Mouse (Mus musculus) forebrain, embryonic 16.5 days (tissue): Measurements from ENCODE around the gene Arpp21. TPM values are rescaled to one million over a fixed set of nuclear protein-coding genes. Genes with fewer than 3 reads are reported as not detected.

ENCODE experiments used
- ATAC-seq: fragments of 200-750 bp; cut with Nextera tagmentation; 2 replicates; pipeline ENCODE4 v1.8.0; 2017; ENCODE audit warnings: mild to moderate bottlenecking, moderate library complexity
- H3K27ac ChIP-seq: fragments of 300-500 bp; sonication (generic); 2 replicates; pipeline ENCODE4 v1.5.1; 2014; ENCODE audit warnings: low read length, control low read depth
- H3K27me3 ChIP-seq: fragments of 300-500 bp; sonication (generic); replicated peaks from 2 replicates; pipeline ENCODE4 v1.6.1; 2014; ENCODE audit warnings: low read length; ENCODE audit not compliant: control insufficient read depth, insufficient read depth
- H3K36me3 ChIP-seq: fragments of 300-500 bp; sonication (generic); 2 replicates; pipeline ENCODE4 v1.6.1; 2014; ENCODE audit not compliant: control insufficient read depth, insufficient read depth
- H3K4me1 ChIP-seq: fragments of 300-500 bp; sonication (generic); replicated peaks from 2 replicates; pipeline ENCODE4 v1.6.1; 2014; ENCODE audit warnings: low read length; ENCODE audit not compliant: control insufficient read depth, insufficient read depth
- H3K4me2 ChIP-seq: fragments of 300-500 bp; sonication (generic); 2 replicates; pipeline ENCODE4 v1.6.1; 2014; ENCODE audit warnings: mild to moderate bottlenecking, low read length, control low read depth
- H3K4me3 ChIP-seq: fragments of 300-500 bp; sonication (generic); replicated peaks from 2 replicates; pipeline ENCODE4 v1.5.1; 2014; ENCODE audit warnings: mild to moderate bottlenecking, low read length, control low read depth
- H3K9ac ChIP-seq: fragments of 300-500 bp; sonication (generic); replicated peaks from 2 replicates; pipeline ENCODE4 v1.6.1; 2014; ENCODE audit warnings: low read depth, low read length, control low read depth
- H3K9me3 ChIP-seq: fragments of 300-500 bp; sonication (generic); 2 replicates; pipeline ENCODE4 v1.6.1; 2016; ENCODE audit warnings: low read length; ENCODE audit not compliant: control insufficient read depth
- WGBS: fragments of 180-500 bp; shearing (Covaris S2); extraction: QIAGEN DNeasy Blood & Tissue Kit; methylation state at CpG from one replicate; pipeline ENCODE4 v1.1.7; 2014; 5-methylcytosine and 5-hydroxymethylcytosine counted together
- polyA plus RNA-seq: library from polyadenylated mRNA; unstranded; fragments of >200 nt; fragmentation: Nextera tagmentation; extraction: Ambion mirVana; gene quantifications from 2 replicates; pipeline ENCODE4 v1.2.1, GENCODE M21; 2015

Gene Arpp21
- polyA plus RNA-seq, 1 experiment from 2014 or later = 115 TPM

GRCm38 (mm10) chr9:112137820-112138219 is 97.9 kb downstream of the Arpp21 start:
- Histone ChIP-seq H3K9ac (no peak overlapping the region), H3K4me3 (no peak overlapping the region), H3K4me2 (no peak overlapping the region), H3K4me1 (no peaks in the 10 kb centered on the region), H3K9me3 (no peaks in the 10 kb centered on the region), H3K27me3 (no peaks in the 10 kb centered on the region), H3K36me3 (peaks cover 6% of the 10 kb centered on the region; the same call in 1 of the 2 replicates), H3K27ac (no peak overlapping the region)
- no peak for ATAC-seq

DNA sequence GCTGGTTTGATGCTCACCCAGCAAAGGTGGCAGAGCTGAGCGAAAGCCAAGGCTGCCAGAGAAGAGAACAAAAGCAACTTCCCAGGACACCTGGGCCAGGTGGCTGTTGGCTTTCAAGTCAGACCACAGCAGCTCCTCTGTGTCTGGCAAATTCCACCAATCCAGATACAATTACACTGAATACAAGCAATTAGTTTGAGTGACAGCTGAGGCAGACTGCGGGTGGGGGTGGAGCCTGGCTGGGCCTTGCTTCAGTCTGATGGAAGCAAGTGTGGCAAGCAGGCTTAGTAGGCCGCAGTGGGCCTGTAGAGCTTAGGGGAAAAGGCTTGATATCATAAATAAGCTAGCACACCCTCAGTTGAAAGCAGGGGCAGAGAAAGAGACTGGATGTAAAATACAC is 104.9 kb downstream of the Arpp21 start:
- WGBS = 6% methylated on average over 3 of the region's 3 CpGs
- Histone ChIP-seq H3K27me3 (no peaks in the 10 kb centered on the region), H3K27ac (peak overlapping the region; percentile 74), H3K4me2 (no peak overlapping the region), H3K4me3 (no peak overlapping the region), H3K36me3 (peaks cover 5% of the 10 kb centered on the region; the same call in 1 of the 2 replicates), H3K4me1 (peaks cover 15% of the 10 kb centered on the region), H3K9me3 (no peaks in the 10 kb centered on the region), H3K9ac (no peak overlapping the region)
- ATAC-seq = peak; percentile 90

- ATAC-seq = no peak
Measured at GRCm38 (mm10) chr9:112124667-112125066, 111.1 kb downstream of the Arpp21 start.

GRCm38 (mm10) chr9:112124184-112124583 is 111.6 kb downstream of the Arpp21 start:
- 64% methylated on average over 4 of the region's 4 CpGs for WGBS
- Histone ChIP-seq H3K9ac (no peak overlapping the region), H3K36me3 (peaks cover 5% of the 10 kb centered on the region; the same call in 1 of the 2 replicates), H3K4me2 (no peak overlapping the region), H3K27ac (no peak overlapping the region), H3K4me3 (no peak overlapping the region), H3K9me3 (no peaks in the 10 kb centered on the region), H3K4me1 (peaks cover 16% of the 10 kb centered on the region), H3K27me3 (no peaks in the 10 kb centered on the region)
- ATAC-seq = no peak

More at GRCm38 (mm10) chr9:112124667-112125066, 111.1 kb downstream of the Arpp21 start:
- Histone ChIP-seq H3K9ac (no peak overlapping the region), H3K4me3 (no peak overlapping the region), H3K4me2 (no peak overlapping the region), H3K27ac (no peak overlapping the region), H3K27me3 (no peaks in the 10 kb centered on the region), H3K9me3 (no peaks in the 10 kb centered on the region), H3K36me3 (peaks cover 5% of the 10 kb centered on the region; the same call in 1 of the 2 replicates), H3K4me1 (peaks cover 11% of the 10 kb centered on the region)
- WGBS = 37% methylated on average over 9 of the region's 10 CpGs

GRCm38 (mm10) chr9:112123421-112123828 is 112.3 kb downstream of the Arpp21 start:
- ATAC-seq = peak; percentile 62
- peak overlapping the region; percentile 12; the same call in 1 of the 2 replicates for H3K27ac ChIP-seq
- H3K9ac ChIP-seq = no peak overlapping the region
- H3K9me3 ChIP-seq = no peaks in the 10 kb centered on the region
- no peaks in the 10 kb centered on the region for H3K27me3 ChIP-seq
- no peak overlapping the region for H3K4me3 ChIP-seq
- peaks cover 5% of the 10 kb centered on the region; the same call in 1 of the 2 replicates for H3K36me3 ChIP-seq
- no peak overlapping the region for H3K4me2 ChIP-seq
- whole genome bisulfite sequencing = 11% methylated on average over 6 of the region's 6 CpGs
- H3K4me1 ChIP-seq = peaks cover 23% of the 10 kb centered on the region

- Histone ChIP-seq H3K9ac (no peak overlapping the region), H3K27ac (peak overlapping the region; percentile 48), H3K36me3 (no peaks in the 10 kb centered on the region), H3K4me3 (no peak overlapping the region), H3K4me2 (no peak overlapping the region), H3K9me3 (no peaks in the 10 kb centered on the region), H3K4me1 (peaks cover 28% of the 10 kb centered on the region), H3K27me3 (no peaks in the 10 kb centered on the region)
- 48% methylated on average over 3 of the region's 3 CpGs for WGBS
- ATAC-seq = no peak
Measured at GRCm38 (mm10) chr9:112119535-112119934, 116.2 kb downstream of the Arpp21 start.

DNA sequence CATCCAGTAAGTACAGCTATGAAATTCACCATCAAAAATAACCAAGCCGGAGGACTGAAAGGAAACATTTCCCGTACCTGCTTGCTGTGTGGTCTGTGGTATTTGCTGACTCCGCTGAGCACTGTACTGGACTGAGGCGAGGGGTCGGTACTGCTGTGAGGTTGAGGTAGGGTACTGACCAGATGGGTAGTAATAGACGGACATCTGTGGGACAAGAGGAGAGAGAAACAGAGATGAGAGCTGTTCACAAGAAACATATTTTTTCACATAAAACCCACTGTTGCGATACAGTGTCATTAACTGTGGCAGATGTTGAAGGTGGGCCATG is 116.7 kb downstream of the Arpp21 start:
- 19% methylated on average over 7 of the region's 7 CpGs for WGBS
- Histone ChIP-seq H3K4me2 (peak overlapping the region; percentile 45), H3K27ac (peak overlapping the region; percentile 48), H3K9me3 (no peaks in the 10 kb centered on the region), H3K4me3 (no peak overlapping the region), H3K36me3 (no peaks in the 10 kb centered on the region), H3K9ac (no peak overlapping the region), H3K4me1 (peaks cover 26% of the 10 kb centered on the region), H3K27me3 (no peaks in the 10 kb centered on the region)
- ATAC-seq = peak; percentile 13; the same call in 1 of the 2 replicates

GRCm38 (mm10) chr9:112118411-112119105 is 117.2 kb downstream of the Arpp21 start:
- Histone ChIP-seq H3K9ac (peak overlapping the region; percentile 16), H3K36me3 (no peaks in the 10 kb centered on the region), H3K27ac (peak overlapping the region; percentile 65), H3K4me2 (peak overlapping the region; percentile 45), H3K9me3 (no peaks in the 10 kb centered on the region), H3K4me3 (peak overlapping the region; percentile 8), H3K4me1 (peaks cover 23% of the 10 kb centered on the region), H3K27me3 (no peaks in the 10 kb centered on the region)
- WGBS = under 1% methylated on average over 22 of the region's 22 CpGs
- ATAC-seq = peak; percentile 86

DNA sequence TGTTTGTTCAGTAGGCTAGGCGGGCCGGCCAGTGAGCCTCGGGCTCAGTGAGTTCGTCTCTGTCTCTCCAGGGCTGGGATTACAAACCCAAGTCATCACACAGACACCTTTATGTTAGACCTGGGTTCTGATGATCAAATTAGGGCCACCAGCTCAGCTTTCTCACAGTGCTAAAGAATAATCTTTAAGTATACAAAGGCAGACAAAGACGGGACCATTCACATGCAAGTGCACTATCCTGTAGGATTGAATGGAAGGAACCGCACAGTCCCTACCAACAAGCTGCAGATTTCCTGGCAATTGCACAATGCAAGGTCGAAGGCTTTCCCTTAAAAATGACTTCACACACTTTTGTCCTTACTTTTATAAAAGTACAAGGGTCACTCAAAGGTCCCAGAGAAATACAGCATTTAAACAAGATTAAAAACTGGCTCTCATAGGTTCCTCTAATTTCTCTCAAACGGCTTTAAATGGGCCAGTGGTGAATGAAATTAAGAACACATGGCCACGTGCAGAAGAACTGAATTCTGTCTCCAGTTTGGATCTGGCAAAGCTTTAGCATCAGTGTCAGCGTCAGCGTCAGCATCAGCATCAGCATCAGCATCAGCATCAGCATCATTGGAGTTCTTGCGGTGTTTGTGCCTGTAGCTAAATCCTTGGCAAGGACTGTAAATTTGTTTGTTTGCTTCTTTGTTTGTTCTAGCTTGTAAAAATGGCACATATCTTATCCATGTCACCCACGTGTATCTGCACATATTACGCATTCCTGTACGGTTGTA is 117.9 kb downstream of the Arpp21 start:
- H3K36me3 ChIP-seq = no peaks in the 10 kb centered on the region
- H3K9me3 ChIP-seq = no peaks in the 10 kb centered on the region
- peak overlapping the region; percentile 16 for H3K9ac ChIP-seq
- H3K27me3 ChIP-seq = no peaks in the 10 kb centered on the region
- H3K4me1 ChIP-seq = peaks cover 19% of the 10 kb centered on the region
- H3K4me3 ChIP-seq = peak overlapping the region; percentile 8
- H3K4me2 ChIP-seq = peak overlapping the region; percentile 45
- H3K27ac ChIP-seq = peak overlapping the region; percentile 65
- WGBS = 18% methylated on average over 15 of the region's 15 CpGs
- no peak for ATAC-seq
